Mouse (Mus musculus) B cell, adult 2 months (primary cell): Measurements from ENCODE around the gene Ippk.

Experiments used
- DNase-seq, 2 experiments: peaks; one replicate each; pipeline ENCODE4 v3.0.0; 2022

The Ippk gene

DNA sequence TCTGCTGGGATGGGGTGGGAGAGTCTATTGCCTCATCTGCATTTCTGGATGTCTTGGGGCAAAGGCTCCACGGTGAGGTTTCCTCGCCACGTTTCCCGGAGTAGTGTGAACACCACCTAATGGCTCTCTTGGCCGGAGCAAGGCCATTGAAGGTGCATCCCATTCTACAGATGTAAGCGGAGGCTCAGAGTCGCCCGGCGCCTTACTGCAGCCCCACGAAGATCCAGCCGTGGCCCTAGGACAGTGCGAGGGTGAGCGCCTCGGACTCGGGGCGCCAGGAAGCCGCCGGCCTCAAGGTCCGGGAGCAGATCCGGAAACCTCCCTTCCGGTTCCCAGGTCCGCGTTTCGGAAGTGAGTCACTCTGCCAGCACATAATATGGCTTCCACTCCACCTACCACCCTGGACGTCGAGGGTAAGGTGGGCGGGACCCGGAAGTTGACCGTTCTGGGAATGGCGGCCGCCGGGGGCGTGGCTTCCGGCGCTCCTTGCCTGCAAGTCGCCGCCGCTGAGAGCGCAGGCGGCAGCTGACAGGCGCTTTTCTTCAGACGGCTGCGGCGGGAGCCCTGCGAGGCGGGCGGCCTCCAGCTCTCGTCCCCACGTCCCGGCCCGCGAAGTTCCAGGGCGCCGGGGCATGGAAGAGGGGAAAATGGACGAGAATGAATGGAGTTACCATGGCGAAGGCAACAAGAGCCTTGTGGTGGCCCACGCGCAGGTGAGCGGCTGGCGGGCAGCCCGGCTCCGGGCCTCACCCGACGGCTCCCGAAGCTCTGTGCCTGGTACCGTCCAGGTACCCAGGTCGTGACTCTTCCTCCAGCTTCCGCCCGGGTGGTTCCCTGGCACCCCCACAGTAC, at the start of gene Ippk:
Gene Ippk, plus strand, starts transcription at position 496 of the 852 bp plus-strand sequence.
- peak; percentile 98 for DNase-seq

DNA sequence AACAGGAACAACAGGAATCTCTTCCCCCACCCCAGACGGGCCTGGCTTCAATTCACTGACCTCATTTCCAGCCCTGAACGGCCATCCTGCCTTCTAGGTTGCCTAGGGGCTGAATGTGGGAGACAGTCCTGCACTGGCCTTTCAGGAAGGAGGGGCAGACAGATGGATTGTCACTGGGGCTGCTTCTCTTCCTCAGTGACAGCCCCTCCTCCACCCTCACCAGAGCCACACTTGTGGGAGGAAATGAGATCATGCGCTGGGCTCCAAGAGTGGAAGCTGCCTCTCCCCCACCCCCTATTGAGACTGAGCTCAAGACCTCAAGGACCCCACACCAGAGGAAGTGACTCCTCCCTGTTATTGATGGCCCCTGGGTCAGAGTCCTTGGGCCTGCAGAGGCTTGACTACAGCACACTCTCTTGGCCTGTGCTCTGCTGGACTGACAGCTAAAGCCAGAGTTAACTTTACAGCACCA, 49.6 kb upstream of the Ippk start:
- DNase-seq, result no peak

- DNase-seq, result no peak
Observed at GRCm38 (mm10) chr13:49372370-49373060, 48.5 kb upstream of the Ippk start.

DNA sequence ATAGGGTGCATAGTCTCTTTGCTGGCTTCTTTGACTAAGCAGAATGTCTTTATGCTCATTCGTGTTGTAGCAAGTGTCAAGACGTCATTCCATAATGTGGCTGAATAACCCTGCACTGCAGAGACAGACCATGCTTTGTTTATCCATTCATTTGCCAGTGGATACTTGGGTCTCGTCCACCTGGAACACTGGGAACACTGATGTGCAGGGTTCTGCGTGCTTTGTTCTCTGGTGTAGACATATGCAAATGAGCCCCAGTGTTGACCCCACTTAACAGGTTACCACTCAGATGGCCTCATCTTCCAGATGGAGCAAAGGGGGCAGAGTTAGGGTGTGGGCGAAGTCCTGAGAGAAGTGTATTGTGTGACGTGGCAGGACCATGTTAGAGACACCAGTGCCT, 46.7 kb upstream of the Ippk start:
- no peak for DNase-seq

DNA sequence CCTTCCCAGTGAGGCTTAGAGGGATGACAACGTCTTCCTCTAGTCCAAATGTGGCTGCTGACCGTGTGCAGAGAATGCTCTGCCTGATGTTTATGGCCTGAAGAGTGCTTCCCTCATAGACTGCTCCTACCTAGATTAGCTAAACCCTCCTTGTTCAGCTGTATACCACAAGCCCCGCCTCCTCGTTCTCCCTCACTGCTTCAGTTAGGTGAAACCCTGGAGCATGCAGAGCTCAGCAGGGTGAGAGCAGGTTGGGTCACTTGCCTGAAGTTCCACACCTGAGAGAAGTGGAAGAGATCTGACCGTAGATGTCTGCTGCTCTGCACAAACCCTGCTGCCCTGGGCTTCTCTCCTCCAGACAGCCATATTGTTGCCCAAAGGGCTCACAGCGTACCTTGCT, 46.3 kb upstream of the Ippk start:
- DNase-seq, result no peak

DNA sequence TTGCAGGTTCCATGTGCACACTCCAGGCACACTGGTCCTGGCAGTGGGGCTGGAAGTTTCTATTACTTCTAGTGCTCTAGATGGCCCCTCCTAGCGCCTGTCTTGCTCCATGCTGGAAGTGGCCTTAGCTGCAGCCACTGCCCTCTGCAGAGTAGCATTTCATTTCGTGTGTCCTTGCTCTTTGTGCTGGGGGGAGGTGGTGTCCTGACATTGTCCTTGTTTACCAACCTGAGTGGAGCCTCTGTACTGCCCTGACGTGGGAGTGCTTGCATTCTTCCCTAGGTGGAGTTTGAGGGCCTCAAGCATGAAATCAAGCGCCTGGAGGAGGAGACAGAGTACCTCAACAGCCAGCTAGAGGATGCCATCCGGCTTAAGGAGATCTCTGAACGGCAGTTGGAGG, 43.4 kb upstream of the Ippk start:
- no peak for DNase-seq

DNA sequence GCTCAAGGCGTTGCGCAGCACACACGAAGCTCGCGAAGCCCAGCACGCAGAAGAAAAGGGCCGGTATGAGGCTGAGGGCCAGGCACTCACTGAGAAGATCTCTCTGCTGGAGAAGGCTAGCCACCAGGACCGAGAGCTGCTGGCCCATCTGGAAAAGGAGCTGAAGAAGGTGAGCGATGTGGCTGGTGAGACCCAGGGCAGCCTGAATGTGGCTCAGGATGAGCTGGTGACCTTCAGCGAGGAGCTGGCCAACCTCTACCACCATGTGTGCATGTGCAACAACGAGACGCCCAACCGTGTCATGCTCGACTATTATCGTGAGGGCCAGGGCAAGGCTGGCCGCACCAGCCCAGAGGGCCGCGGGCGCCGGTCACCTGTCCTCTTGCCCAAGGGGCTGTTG, 41.7 kb upstream of the Ippk start:
- no peak for DNase-seq

DNA sequence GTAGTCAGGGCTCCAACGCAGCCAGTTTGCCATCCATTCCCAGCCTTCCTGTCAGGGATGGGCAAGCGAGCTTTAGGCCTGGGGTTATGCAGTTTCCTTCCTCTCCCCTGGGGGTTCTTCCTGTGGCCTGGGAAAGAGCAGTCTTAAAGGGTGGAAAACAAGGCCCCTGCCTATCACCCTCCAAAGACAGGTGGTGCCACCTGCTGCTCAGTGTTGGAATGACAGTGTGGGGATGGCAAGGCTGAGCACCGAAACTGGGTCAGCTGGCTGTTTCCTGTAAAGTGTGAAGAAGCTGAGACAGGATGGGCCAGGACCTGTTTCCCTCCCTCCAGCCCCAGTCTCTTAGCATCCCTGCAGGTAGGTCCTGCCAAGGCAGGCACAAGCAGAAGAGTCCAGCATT, 39.8 kb upstream of the Ippk start:
- DNase-seq, result peak; percentile 82 to 83

- no peak for DNase-seq
Observed at GRCm38 (mm10) chr13:49382997-49383396, 38.1 kb upstream of the Ippk start.

DNA sequence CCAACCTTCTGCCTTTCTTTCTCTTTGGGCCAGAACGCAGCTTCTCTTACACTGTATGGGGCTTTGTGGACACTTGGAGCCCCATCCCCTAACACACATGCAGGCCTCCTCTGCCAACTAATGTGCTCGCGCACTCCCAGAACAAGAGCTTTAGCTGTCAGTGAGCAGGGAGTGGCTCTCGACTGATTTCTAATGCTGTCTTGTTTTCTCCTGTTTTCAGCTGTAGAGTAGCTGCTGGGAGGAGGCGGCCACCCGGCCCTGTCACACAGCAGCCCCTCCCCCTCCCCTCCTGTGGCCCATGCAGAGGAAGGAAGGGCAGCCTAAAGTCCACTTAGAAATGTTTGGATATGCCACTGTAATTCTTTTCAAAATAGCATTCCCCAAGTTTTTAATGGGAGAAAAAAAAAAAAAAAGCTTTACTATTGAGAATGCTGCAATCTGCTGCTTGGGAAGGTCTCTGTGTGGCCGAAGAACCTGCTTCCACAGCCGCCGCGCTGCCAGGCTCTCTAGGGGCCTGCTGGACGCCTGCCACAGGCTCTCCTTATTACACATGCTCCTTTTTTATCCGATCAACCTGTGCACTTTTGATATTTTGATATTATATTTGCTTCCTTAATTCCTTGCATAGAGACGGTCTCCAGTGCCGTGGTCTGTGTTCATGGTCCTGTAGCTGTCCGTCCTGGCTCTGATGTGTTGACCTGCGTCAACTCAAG, 36.1 kb upstream of the Ippk start:
- DNase-seq, result no peak

DNA sequence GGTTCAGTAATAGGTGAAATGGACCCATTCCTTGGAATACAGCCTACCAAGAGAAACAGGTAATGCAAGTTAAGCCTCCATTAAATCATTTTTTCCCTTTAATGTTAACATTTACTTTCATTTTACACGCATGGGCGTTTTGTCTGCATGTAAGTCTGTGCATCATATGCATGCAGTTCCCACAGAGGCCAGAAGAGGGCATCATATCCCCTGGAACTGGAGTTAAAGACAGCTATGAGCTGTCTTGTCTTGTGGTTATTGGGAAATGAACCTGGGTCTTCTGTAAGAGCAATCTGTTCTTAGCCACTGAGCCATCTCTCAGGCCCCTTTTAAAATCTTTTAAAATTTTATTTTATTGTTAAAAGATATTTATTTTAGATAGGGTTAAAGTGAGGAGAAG, 29.7 kb upstream of the Ippk start:
- DNase-seq, result peak; percentile 40 to 45

GRCm38 (mm10) chr13:49393579-49393978, 27.5 kb upstream of the Ippk start:
- DNase-seq, result no peak

GRCm38 (mm10) chr13:49394886-49395447, 26.1 kb upstream of the Ippk start:
- no peak for DNase-seq

- no peak for DNase-seq
Observed at GRCm38 (mm10) chr13:49396798-49397197, 24.3 kb upstream of the Ippk start.

DNA sequence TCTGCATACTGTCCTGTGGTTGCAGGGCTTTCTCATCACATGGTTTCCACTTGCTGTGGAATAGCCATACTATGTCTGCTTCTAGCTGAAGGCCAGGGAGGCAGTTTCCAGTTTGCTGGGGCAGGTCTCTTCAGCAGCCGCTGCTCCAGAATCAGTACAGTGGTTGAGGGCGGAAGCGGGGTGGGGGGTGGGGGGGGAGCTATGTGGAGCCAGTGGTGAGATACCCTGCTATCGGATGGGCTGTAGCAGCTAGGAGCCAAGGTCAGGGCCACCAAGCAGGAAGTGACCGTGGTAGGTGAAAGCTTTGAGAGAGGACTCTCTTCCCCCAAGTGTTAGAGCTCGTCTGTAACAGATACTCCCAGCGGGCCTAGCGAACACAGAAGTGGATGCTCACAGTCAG, 22.9 kb upstream of the Ippk start:
- no peak for DNase-seq

DNA sequence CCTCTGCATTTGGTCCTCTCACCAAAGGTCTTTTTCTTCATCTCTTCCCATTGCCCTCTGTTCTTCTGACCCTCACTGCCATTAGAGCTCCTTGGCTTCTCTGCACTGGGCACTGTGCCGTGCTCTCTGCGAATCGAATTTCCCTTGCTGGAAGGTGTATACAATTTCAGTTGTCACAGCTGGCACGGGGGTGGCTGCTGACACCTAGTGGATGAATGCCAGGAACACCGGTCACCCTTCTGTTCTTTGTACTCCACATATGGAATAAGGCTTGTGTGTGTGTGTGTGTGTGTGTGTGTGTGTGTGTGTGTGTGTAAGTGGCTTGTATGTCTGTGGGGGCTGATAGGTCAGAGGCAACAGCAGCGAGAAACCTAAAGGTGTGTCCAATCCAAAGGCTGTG, 20.9 kb upstream of the Ippk start:
- no peak for DNase-seq

GRCm38 (mm10) chr13:49402628-49403027, 18.4 kb upstream of the Ippk start:
- DNase-seq, result no peak

DNA sequence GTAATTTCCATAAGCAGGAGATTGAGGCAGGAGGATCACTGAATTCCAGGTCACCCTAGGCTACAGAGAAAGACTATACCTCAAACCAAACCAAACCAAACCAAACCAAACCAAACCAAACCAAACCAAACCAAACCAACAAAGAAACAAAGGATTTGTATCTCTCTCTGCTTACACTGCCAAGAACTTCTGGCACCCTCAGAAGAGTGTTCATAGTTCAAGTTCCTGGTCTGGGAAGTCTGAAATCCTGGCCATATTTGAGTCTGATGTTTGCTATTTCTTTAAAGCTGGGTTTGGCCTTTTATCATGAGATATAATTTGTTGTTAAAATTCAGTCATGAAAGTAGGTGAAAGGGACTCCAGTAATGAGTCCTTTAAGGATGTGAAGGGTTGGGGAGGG, 13.3 kb upstream of the Ippk start:
- no peak for DNase-seq

- no peak for DNase-seq
Observed at GRCm38 (mm10) chr13:49421606-49421917, 513 bp downstream of the Ippk start.

DNA sequence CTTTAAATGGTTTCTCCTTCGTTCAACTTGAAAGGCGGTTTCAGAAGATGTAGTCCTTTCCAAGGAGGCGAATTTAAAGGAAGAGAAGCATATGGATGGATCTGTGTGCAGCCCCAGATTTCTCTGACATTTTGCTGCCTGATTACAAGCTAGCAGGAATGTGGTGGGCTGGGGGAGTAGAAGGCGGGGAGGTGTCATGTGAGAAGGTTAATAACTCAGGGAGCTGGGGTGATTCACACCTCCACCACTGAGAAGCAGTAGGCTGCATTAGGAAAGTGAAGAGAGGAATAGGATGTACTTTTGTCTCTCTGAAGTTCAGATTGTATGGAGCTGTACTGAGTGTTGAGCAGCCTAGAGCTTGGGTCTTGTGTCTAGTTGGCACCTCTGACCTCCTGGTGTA, 910 bp downstream of the Ippk start:
- DNase-seq, result peak in 1 of 2 experiments; percentile 8

- DNase-seq, result no peak
Observed at GRCm38 (mm10) chr13:49426736-49427135, 5.7 kb downstream of the Ippk start.

GRCm38 (mm10) chr13:49428042-49428675, 7.1 kb downstream of the Ippk start:
- DNase-seq, result no peak

- DNase-seq, result no peak
Observed at GRCm38 (mm10) chr13:49430529-49430928, 9.5 kb downstream of the Ippk start.
